ENCODE assay signal across 16 mouse cellular contexts in genomic region chr10:43601039-43601438, GRCm38 (mm10). TPM values are rescaled to one million over a fixed set of nuclear protein-coding genes. Genes with fewer than 3 reads are reported as not detected.
DNase-seq lines count a peak whose midpoint lies in the region; ATAC-seq lines count a peak whose summit lies in the region.
"Had no signal": no experiment of that assay in that cellular context is flagged by ENCODE, and none has a peak within 500 bp of the region (broad histone marks: within the 10 kb centered on the region; RNA-seq: fewer than 3 reads in every experiment).

No protein-coding gene starts in this region.

- no peak for DNase-seq in hindbrain, embryonic 14.5 days (ENCODE audit: low spot score)
- DNase-seq in hindbrain, embryonic 10.5 days (ENCODE audit: low spot score), result no peak
- no peak for DNase-seq in liver
- no peak for DNase-seq in left cerebral cortex, postnatal 10 days (ENCODE audit: extremely low spot score in 1 of 2, low spot score in 2 of 2)
- no peak for DNase-seq in left cerebral cortex, adult 18-20 months (ENCODE audit: low spot score in 2 of 2)
- DNase-seq: adrenal gland, adult 8-10 months; cerebellum, adult 11-12 months; cerebellum, postnatal 36 days; gastrocnemius, postnatal 10 days; kidney, postnatal 36 days; layer of hippocampus, postnatal 36 days had no signal

- no peaks in the 10 kb centered on the region for H3K36me3 ChIP-seq in hindbrain, embryonic 14.5 days (replicated peaks; ENCODE audit: control insufficient read depth, insufficient read depth)
- H3K36me3 ChIP-seq in hindbrain, embryonic 10.5 days, result no peaks in the 10 kb centered on the region
- H3K36me3 ChIP-seq in liver, embryonic 12.5 days, result peaks cover 38% of the 10 kb centered on the region
- H3K36me3 ChIP-seq in neural tube, embryonic 13.5 days, result no peaks in the 10 kb centered on the region
- H3K36me3 ChIP-seq: midbrain, embryonic 12.5 days had no signal

- H3K4me1 ChIP-seq in hindbrain, embryonic 14.5 days (replicated peaks; ENCODE audit: control insufficient read depth, insufficient read depth, low read length), result no peaks in the 10 kb centered on the region
- H3K4me1 ChIP-seq in hindbrain, embryonic 10.5 days (replicated peaks), result peaks cover 5% of the 10 kb centered on the region; the same call in 1 of the 2 replicates
- peaks cover 79% of the 10 kb centered on the region for H3K4me1 ChIP-seq in liver, embryonic 12.5 days
- peaks cover 25% of the 10 kb centered on the region for H3K4me1 ChIP-seq in neural tube, embryonic 13.5 days (replicated peaks)

- H3K27me3 ChIP-seq in hindbrain, embryonic 14.5 days (ENCODE audit: control insufficient read depth, insufficient read depth, low read length), result no peaks in the 10 kb centered on the region
- H3K27me3 ChIP-seq in hindbrain, embryonic 10.5 days (ENCODE audit: insufficient read depth, poor library complexity, severe bottlenecking), result no peaks in the 10 kb centered on the region
- no peaks in the 10 kb centered on the region for H3K27me3 ChIP-seq in liver, embryonic 12.5 days (replicated peaks)
- no peaks in the 10 kb centered on the region for H3K27me3 ChIP-seq in neural tube, embryonic 13.5 days
- H3K27me3 ChIP-seq: midbrain, embryonic 12.5 days had no signal

- ATAC-seq in hindbrain, embryonic 14.5 days (ENCODE audit: low FRiP score), result no peak
- no peak for ATAC-seq in liver, embryonic 12.5 days
- ATAC-seq in neural tube, embryonic 13.5 days (ENCODE audit: low read depth), result peak; percentile 70; the same call in 1 of the 2 replicates

- 88% methylated on average over 1 of the region's 1 CpGs for WGBS in hindbrain, embryonic 14.5 days
- WGBS in hindbrain, embryonic 10.5 days, result 91% methylated on average over 1 of the region's 1 CpGs
- 74% methylated on average over 1 of the region's 1 CpGs for WGBS in liver, embryonic 12.5 days (ENCODE audit: insufficient replicate concordance)
- 93% methylated on average over 1 of the region's 1 CpGs for WGBS in neural tube, embryonic 13.5 days

- no peak overlapping the region for H3K4me2 ChIP-seq in hindbrain, embryonic 14.5 days (replicated peaks)
- peak overlapping the region; percentile 23; the same call in 1 of the 2 replicates for H3K4me2 ChIP-seq in liver, embryonic 12.5 days
- no peak overlapping the region for H3K4me2 ChIP-seq in neural tube, embryonic 13.5 days
- H3K4me2 ChIP-seq: midbrain, embryonic 12.5 days had no signal

- H3K9me3 ChIP-seq in hindbrain, embryonic 14.5 days (ENCODE audit: control insufficient read depth, low read length), result no peaks in the 10 kb centered on the region
- H3K9me3 ChIP-seq in hindbrain, embryonic 10.5 days, result no peaks in the 10 kb centered on the region
- H3K9me3 ChIP-seq in liver, embryonic 12.5 days (replicated peaks), result no peaks in the 10 kb centered on the region
- H3K9me3 ChIP-seq in neural tube, embryonic 13.5 days, result no peaks in the 10 kb centered on the region
- H3K9me3 ChIP-seq: midbrain, embryonic 12.5 days had no signal

- H3K4me3 ChIP-seq in hindbrain, embryonic 14.5 days (replicated peaks; ENCODE audit: low read length), result no peak overlapping the region
- H3K4me3 ChIP-seq in hindbrain, embryonic 10.5 days, result no peak overlapping the region
- no peak overlapping the region for H3K4me3 ChIP-seq in liver, embryonic 12.5 days
- no peak overlapping the region for H3K4me3 ChIP-seq in neural tube, embryonic 13.5 days
- H3K4me3 ChIP-seq: midbrain, embryonic 12.5 days had no signal

- no peak overlapping the region; the same call in 1 of the 2 replicates for H3K9ac ChIP-seq in hindbrain, embryonic 14.5 days
- H3K9ac ChIP-seq in liver, embryonic 12.5 days, result no peak overlapping the region
- H3K9ac ChIP-seq in neural tube, embryonic 13.5 days, result no peak overlapping the region
- H3K9ac ChIP-seq: lung, embryonic 14.5 days; midbrain, embryonic 12.5 days had no signal

- intact Hi-C loops in left cerebral cortex, postnatal 10 days (cut with DNase I), result no loop called here

- H3K27ac ChIP-seq in hindbrain, embryonic 14.5 days, result peak overlapping the region; percentile 71; the same call in 1 of the 2 replicates
- no peak overlapping the region for H3K27ac ChIP-seq in hindbrain, embryonic 10.5 days
- no peak overlapping the region; the same call in 1 of the 2 replicates for H3K27ac ChIP-seq in liver, embryonic 12.5 days
- H3K27ac ChIP-seq in neural tube, embryonic 13.5 days (replicated peaks), result peak overlapping the region; percentile 90
- H3K27ac ChIP-seq: macrophage had no signal

RNA-seq across cellular contexts. Expression of gene Cd24a, which starts 23.0 kb away (rescaled TPM):
- polyA plus RNA-seq in hindbrain, embryonic 14.5 days (2014; fragmentation: Nextera tagmentation; extraction: Ambion mirVana), result 938 and 954 TPM in 2 replicates
- polyA plus RNA-seq in hindbrain, embryonic 10.5 days (2016; fragmentation: Nextera tagmentation; extraction: Ambion mirVana), result 344 and 448 TPM in 2 replicates
- polyA plus RNA-seq in liver, embryonic 12.5 days (2016; fragmentation: Nextera tagmentation; extraction: Ambion mirVana), result 819 and 854 TPM in 2 replicates
- polyA plus RNA-seq in neural tube, embryonic 13.5 days (2015; fragmentation: Nextera tagmentation; extraction: Ambion mirVana), result 1,087 and 1,092 TPM in 2 replicates
- 100 to 1,000 TPM; 118 to 160 TPM for total RNA-seq in left cerebral cortex, postnatal 10 days (2021)
- total RNA-seq in left cerebral cortex, adult 18-20 months (2021), result 1 to 10 TPM; 5.8 to 6.1 TPM

Comparison
In these comparisons a context has a peak if more than half of its experiments do, and no peak if none do; other contexts are left out.
1. H3K27ac ChIP-seq: peak in hindbrain, embryonic 14.5 days (single experiment) and neural tube, embryonic 13.5 days (single experiment); none in hindbrain, embryonic 10.5 days (single experiment) and liver, embryonic 12.5 days (single experiment).